Mouse (Mus musculus): ENCODE measurements at regions not wholly inside any gene's neighbourhood (a gene's known extent, or its start where the extent isn't known, plus 50 kb on each side); places are given as distances from the start of the nearest gene placed in this dataset.

DNA sequence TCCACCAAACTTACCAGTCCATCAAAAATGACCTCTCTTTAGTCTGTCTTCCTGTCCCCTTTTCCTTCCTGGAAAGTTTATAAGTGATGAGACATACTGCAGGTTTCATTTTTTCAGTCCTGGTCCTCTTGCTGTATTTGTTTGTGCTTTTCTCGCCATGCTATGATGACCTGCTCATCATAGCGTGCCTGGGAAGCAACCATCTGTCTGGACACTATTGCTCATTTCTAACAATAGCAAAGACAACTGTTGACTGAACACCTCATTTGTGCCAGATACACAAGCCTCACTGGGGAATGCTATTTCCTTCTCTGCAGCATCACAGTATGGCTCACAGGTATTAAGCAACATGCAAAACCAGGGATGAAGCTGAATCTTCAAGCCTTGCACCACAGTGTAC is 85.2 kb upstream of the Cdkn2b start:
- no peak for DNase-seq

DNA sequence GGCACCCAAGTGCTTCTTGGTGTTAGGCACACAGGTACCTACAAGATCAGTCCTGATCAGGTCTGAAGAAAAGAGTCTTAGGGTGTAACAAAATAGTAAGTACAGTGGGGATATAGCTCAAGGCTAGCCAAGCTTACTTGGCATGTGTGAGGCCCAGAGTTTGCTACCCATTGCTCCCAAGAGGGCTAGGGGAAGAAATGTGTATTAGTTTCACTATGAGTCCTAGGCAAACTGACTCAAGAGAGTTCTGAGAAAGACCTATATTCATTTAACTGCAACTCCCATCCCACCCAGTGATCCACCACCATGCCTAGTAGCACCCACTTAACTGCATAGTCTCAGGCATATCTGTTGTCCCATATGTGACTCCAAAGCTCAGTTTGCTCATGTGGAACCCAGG is 84.5 kb upstream of the Cdkn2b start:
- no peak for DNase-seq

DNA sequence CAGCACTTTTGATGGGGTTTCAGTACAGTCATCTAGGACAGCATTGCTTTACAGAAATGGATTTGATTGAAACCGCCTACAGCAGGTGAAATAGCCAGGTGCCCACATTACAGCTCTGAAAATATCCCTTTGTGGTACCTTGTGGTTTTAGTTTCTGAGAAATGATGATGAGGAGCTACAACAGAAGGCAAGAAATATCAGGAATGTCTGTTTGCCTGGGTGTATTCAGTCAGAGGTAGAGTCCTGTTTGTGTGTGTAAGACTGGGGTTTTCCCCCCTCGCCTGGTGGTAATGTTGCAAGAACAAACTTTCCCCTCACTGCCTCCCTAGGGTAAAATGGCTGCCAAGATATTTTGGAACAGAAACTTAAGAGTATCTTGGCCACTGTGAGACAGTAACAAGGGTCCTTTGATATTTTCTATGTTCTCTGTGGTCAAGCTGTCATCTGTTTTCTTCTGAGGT is 82.4 kb upstream of the Cdkn2b start:
- peak; percentile 13 for DNase-seq

DNA sequence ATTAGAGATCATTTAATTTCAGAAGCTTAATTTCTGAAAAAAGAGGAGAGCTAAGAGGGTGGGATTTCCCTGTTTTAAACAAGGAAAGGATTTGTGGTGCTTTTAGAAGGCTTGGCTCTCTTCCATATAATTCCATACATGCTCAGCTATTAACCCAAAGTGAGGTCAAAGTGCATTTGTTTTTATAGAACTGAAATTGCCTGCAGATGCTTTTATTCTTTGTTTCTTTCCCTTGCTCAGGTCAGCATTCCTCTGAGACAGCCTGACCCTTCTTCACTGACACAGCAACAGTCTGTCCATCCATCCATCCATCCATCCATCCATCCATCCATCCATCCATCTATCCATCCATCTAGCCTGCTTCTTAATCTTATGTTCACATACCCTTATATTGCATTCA is 82.0 kb upstream of the Cdkn2b start:
- no peak for DNase-seq

DNA sequence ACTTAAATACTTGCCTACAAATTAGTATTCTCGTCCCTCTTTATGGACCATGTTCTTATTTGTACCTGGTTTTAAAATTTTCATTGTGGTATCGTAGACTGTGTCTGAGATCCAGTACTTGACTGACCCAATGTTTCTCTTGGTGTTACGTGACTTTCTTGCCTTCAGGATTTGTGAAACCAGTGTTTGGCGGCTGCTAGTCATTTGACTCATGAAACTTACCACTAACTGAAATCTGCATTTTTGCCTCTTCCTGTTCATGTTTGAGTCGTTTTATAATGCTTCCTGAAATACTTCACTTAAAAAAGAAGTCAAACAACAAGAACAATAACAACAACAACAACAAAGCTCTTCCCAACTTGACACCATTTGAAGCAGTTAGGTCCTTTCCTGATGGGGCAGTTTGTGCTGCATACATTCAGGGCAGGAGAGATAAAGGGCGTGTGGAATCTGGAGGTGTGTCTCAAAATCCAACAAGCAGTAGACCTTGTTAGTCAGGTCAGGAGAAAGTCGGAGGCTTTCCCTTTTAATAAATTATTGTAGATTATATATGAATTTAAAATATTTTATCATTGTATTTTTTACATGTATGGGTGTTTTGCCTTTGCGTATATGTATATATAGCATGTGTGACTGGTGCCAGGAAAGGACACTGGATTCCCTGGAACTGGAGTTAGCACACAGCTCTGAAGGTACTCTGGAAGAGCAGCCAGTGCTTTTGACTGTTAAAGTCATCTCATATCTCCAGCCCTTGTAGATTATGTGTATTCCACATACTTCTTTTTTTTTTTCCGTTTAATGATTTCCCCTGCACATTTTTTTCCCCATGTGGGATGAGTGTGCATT is 80.8 kb upstream of the Cdkn2b start:
- no peak for DNase-seq

DNA sequence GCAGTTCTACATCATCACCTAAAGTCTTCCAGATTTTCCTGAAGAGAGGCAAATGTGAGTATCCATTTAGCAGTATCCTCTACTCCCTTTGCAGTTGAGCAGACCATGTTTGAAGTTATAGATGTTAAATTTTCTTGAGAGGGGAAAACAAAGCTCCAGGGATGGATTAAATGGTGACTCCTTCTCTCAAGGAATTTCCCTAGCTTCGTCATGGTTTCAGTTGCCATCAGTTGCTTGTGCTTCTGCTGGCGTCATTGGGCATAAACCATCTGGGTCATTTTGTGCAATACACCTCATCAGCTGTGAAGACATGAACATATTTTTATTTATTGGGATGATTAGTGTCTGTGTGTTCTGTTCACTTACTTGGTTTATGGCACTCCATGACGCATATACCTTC is 72.7 kb upstream of the Cdkn2b start:
- DNase-seq: no peak

DNA sequence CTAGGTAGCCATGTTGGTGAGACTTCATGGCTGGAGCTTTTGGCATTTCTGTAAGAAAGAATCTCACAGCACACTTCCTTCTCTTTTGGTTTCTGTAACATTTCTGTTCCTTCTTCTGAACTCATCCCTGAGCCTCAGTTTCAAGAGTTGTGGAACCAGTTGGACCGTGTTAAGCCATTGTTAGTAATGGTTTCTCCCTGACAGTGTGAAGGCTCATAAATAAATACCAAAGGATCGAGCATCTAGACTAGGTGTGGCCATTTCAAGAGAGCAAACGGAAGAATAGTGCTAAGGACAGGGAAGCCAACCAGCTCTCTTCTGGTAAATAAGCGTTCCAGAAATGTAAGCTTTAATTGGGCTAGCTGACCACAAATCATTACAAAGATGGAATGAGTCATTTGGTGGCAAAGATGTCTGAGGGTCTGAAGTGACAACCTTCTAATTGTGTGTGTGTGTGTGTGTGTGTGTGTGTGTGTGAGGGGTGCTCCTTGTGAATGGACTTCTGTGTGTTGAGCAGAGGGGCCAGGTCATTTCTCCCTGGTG is 71.7 kb upstream of the Cdkn2b start:
- DNase-seq: no peak

DNA sequence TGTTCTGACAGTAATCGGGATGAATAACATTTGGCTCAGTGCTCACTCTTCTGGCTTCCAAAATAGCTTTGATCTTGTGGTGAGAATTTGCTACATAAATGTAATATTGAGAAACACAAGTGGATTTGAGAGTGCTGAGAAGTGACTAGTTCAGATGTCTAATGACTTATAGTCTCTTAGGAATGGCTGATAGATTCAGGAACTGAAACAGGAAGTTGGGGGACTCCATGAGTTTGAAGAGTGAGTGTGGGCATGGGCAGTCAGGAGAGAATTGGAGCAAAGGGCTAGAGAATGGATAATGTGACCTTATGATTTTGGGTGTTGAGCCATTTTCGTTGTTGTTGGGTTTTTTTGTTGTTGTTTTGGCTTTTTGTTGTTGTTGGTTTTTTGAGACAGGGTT is 70.9 kb upstream of the Cdkn2b start:
- no peak for DNase-seq

DNA sequence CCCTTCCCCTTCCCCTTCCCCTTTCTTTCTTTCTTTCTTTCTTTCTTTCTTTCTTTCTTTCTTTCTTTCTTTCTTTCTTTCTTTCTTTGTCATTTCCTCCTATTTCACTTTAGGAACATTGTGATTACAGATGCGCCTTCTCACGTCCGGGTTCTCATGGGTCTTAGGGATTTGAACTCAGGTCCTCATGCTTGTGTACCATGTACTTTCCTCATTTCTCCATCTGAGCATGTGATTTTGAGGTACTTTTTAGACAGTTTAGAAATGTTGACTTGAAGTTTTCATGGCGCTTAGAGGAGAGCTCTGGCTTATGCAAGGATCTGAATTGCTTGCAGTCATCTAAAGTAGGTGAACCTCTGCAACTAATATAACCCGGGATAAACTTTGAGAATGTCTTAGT is 70.2 kb upstream of the Cdkn2b start:
- no peak for DNase-seq

DNA sequence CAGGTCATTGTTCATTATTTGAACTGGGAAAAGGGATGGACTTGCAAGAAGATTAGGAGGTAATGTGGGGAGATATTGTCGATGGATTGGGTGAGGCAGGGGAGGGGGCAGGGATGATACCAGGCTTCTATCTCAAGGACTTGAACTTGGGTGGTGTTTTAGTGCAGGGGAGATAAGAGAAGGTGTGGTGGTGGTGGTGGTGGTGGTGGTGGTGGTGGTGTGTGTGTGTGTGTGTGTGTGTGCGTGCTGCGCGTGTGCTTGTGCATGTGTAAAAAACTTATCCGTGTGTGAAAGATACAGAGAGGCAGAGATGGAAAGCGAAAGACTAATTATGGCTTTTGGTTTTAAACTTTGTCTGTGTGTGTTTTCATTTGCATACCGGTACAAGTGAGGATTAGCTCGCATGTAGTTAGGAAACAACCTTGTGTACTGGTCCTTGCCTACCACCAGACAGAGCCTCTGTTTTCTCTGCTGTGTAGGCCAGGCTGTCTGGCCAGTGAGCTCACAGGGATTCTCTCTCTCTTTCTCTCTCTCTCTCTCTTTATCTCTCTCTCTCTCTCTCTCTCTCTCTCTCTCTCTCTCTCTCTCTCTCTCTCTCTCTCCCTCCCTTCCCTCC is 69.6 kb upstream of the Cdkn2b start:
- DNase-seq: no peak

DNA sequence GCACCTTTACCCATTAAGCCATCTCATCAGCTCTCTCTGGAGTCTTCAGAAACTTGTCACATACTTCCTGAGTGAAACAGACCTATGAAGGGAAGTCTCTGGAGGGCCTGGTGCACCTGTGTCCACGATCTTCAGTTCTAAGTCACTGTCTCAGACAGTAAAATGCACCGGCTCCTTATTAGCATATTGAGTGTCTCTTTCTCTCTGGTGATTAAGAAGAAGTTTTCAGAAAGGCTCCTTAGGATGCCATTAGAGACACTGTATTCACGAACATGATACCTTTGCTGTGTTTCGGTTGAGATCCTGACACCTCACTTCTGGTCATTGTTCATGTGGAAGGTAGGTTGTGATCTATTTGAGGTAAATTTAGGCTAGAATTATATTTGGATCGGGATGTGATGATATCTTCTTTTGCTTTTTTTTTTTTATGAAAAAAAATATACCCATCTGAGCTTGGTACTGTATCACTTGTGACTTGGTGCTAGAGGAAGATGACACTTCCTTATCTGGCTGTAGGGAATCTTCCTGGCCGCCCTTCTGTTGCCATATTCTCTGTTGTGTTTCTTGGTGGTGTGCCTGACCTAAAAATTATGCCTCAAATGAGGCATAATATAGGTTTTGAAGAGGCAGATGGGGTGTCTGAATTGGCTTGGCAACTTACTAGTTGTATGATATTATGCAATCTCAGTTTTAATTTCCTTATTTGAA is 68.9 kb upstream of the Cdkn2b start:
- no peak for DNase-seq

DNA sequence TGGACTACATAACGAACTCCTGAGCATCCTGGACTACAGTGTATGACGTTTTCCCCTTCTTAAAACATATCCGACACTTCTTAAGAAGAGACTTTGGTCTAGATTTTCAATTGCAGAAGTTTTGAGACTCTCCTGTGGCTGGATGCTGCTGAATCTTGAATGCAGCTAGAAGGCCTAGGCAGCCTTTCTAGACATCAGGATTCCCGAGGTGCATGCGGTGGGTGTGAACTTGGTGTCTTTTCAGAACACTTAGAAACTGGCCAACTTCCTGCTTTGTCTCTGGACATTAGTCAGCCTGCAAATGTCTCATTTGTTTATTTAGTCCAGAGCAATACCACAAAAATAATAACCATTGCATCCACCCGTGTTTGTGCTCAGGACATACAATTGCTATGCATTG is 61.8 kb upstream of the Cdkn2b start:
- no peak for DNase-seq

DNA sequence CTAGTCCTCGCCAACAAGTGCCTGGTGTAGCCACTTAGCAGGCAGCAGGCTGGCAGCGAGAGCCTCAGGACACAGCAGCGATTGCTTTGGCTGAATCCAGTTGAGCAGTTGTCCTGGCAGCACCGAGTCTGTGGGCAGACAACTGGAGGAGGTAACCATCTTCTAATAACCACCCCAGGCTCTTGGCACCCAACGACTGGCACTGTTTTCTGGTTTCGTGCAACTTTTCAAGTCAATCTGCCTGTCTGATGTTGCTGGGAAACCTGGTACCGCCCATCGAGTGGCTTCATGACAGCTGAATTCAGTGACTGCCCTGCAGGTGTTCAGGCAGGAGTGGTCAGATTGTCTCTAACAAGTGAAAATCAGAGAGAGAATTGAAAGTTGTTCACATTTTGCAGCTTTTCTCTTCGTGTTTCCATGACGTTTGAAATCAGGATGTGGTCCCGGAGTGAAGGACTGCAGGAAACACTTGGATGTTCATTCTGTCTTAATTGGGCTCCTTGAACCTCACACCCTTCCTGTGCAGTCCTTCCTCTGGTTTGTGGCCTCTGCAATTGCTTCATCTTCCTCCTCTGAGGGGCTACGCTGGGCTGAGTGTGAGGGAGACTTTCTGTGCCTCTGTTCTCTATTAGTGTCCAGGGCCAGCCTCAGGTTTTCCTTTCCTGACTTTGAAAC is 58.1 kb upstream of the Cdkn2b start:
- no peak for DNase-seq

DNA sequence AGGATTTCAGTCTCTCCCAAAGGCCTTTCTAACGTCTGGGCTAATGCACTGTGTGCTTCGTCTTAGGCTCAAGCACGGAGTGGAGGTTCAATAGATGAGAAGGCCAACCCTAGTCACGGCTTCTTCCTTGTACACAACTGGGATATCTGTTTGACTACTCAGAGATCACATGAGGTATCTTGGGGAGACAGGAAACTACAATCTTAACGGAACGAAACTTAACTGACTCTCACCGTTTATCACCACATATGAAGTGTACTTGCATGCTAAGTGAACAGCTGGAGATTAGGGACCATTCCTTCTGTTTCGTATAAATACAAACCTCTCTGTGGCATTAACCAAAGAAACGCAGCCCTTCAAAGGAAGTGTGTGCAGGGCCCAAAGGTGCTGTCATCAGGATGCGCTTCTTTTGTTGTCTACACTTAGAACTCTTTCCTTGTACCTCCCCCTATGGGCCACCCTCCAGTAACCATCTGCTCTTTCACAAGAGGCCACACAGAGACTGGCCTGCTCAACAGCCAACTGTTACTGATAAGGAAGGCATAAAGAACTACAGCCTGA is 55.8 kb upstream of the Cdkn2b start:
- DNase-seq: peak; percentile 21

DNA sequence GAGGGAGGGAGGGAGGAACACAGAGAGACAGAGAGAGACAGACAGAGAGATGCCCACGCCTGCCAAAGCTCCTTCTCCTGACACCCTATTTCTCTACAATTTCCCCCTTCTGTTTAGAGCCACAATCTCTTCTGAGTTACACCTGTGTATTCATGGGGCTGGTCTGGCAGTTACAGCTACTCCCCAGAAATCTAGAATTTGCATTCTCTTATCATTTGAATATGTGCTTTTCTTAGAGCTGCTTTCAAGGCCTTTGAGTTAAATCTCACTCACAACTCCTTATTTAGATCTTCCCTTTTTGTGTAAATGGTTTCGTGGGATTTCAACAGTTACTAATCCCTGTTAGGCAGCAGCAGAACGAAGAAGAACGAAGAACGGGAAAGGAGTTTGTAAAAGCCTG is 55.0 kb upstream of the Cdkn2b start:
- DNase-seq: no peak

DNA sequence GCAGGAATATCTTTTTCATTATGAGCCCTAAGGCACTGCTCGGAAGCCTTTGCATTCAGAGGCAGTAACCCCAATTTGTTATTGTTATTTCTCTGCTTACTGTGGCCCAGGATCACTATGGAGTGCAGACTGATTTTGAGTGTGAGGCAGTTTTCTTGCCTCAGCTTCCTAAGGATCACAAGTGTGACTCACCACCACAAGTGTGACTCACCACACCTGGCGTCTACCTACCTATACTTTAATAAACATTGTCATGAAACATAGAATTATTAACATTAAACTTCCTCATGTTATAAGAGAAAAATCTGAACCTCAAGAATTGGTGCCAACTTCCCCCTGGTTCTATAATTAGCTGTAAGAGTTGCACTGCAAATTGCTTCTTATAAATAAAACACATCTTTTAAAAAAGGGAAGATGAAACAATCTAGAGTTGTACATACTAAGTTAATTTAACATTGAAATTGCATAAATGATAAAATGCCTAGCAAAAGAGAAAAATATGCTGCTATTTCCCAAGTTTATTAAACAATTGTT is 52.4 kb upstream of the Cdkn2b start:
- DNase-seq: no peak

DNA sequence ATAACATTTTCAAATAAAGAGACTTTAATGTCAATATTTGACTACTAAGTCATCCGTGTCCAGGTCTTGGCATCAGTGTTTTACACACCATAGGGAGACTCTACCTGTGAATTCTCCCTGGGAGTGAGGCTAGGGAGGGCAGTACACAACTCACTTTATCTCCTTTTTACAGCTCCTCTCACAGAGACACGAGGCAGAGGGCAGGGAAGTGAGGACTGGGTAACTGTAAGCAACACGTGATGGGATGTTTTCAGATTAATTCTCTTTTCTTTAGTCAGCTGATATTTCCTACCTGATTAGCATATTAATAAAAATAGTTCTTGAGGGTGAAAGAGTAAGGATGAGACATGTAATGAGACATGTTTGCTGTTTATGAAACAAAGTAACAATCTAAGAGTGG is 51.8 kb upstream of the Cdkn2b start:
- no peak for DNase-seq

DNA sequence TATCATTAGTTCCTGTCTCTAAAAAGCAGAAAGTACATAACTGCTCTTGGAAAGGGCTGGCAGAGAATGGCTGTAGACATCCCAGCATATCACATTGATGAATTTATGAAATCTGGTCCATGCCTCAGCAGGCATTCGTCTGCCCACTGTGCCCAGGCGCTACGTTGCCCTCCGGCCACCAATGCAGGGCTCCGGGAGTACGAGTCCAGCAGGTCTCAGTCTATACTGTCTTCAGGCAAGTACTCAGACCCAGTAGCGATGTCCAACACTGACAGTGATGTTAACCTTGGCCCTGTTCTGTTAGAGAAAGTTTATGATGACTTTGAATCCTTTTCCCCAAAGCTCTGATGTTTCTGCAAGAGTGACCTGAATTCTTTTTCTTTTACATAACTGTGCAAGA is 50.5 kb upstream of the Cdkn2b start:
- no peak for DNase-seq

Measured in heart, postnatal 4 days (tissue).